Mouse (Mus musculus): ENCODE measurements around the gene AW822073. TPM values are rescaled to one million over a fixed set of nuclear protein-coding genes. Genes with fewer than 3 reads are reported as not detected.
"Not testable (repeated sequence)": the region's sequence is repeated elsewhere in the genome, so short reads cannot be mapped to it uniquely, and the experiment has no call there.

Gene AW822073
- total and polyA plus RNA-seq, 2 experiments from 2014 or later: not detected

GRCm38 (mm10) chr10:58231088-58231487 is 6.4 kb upstream of the AW822073 start:
- not testable (repeated sequence) for H3K36me3 ChIP-seq (replicated peaks; ENCODE audit: control insufficient read depth, insufficient read depth, low read length); DNase-seq (ENCODE audit: low spot score); H3K4me3 ChIP-seq (ENCODE audit: low read depth, low read length); H3K4me1 ChIP-seq (ENCODE audit: control insufficient read depth, insufficient read depth); H3K9ac ChIP-seq (replicated peaks; ENCODE audit: low read depth, low read length); H3K27ac ChIP-seq (ENCODE audit: low read depth); H3K27me3 ChIP-seq (ENCODE audit: control insufficient read depth, insufficient read depth, low read length); H3K4me2 ChIP-seq (ENCODE audit: low read depth, low read length)
- WGBS: 74% methylated on average over 5 of the region's 7 CpGs
- ATAC-seq (ENCODE audit: insufficient read depth, low read depth): peak; percentile 27; the same call in 1 of the 2 replicates
- peaks cover 11% of the 10 kb centered on the region for H3K9me3 ChIP-seq (replicated peaks; ENCODE audit: control insufficient read depth, low read length)

GRCm38 (mm10) chr10:58230021-58230420 is 5.3 kb upstream of the AW822073 start:
- H3K27me3 ChIP-seq (ENCODE audit: control insufficient read depth, insufficient read depth, low read length); H3K27ac ChIP-seq (ENCODE audit: low read depth); ATAC-seq (ENCODE audit: insufficient read depth, low read depth); H3K4me1 ChIP-seq (ENCODE audit: control insufficient read depth, insufficient read depth); H3K4me3 ChIP-seq (ENCODE audit: low read depth, low read length); H3K9ac ChIP-seq (replicated peaks; ENCODE audit: low read depth, low read length); H3K36me3 ChIP-seq (replicated peaks; ENCODE audit: control insufficient read depth, insufficient read depth, low read length); DNase-seq (ENCODE audit: low spot score); H3K4me2 ChIP-seq (ENCODE audit: low read depth, low read length): not testable (repeated sequence)
- whole genome bisulfite sequencing: 54% methylated on average over 3 of the region's 3 CpGs
- H3K9me3 ChIP-seq (replicated peaks; ENCODE audit: control insufficient read depth, low read length): peaks cover 11% of the 10 kb centered on the region

GRCm38 (mm10) chr10:58227798-58228197 is 3.1 kb upstream of the AW822073 start:
- H3K36me3 ChIP-seq (replicated peaks; ENCODE audit: control insufficient read depth, insufficient read depth, low read length); H3K4me2 ChIP-seq (ENCODE audit: low read depth, low read length); H3K27ac ChIP-seq (ENCODE audit: low read depth); ATAC-seq (ENCODE audit: insufficient read depth, low read depth); H3K4me1 ChIP-seq (ENCODE audit: control insufficient read depth, insufficient read depth); H3K9ac ChIP-seq (replicated peaks; ENCODE audit: low read depth, low read length); H3K4me3 ChIP-seq (ENCODE audit: low read depth, low read length); DNase-seq (ENCODE audit: low spot score); H3K27me3 ChIP-seq (ENCODE audit: control insufficient read depth, insufficient read depth, low read length): not testable (repeated sequence)
- 78% methylated on average over 2 of the region's 6 CpGs for whole genome bisulfite sequencing
- peaks cover 11% of the 10 kb centered on the region for H3K9me3 ChIP-seq (replicated peaks; ENCODE audit: control insufficient read depth, low read length)

- H3K9me3 ChIP-seq (replicated peaks; ENCODE audit: control insufficient read depth, low read length); H3K36me3 ChIP-seq (replicated peaks; ENCODE audit: control insufficient read depth, insufficient read depth, low read length); H3K9ac ChIP-seq (replicated peaks; ENCODE audit: low read depth, low read length); H3K27ac ChIP-seq (ENCODE audit: low read depth); H3K4me2 ChIP-seq (ENCODE audit: low read depth, low read length); H3K4me1 ChIP-seq (ENCODE audit: control insufficient read depth, insufficient read depth); ATAC-seq (ENCODE audit: insufficient read depth, low read depth); H3K27me3 ChIP-seq (ENCODE audit: control insufficient read depth, insufficient read depth, low read length); H3K4me3 ChIP-seq (ENCODE audit: low read depth, low read length): not testable (repeated sequence)
- WGBS: 77% methylated on average over 4 of the region's 4 CpGs
- peak; percentile 21 for DNase-seq (ENCODE audit: low spot score)
Observed at GRCm38 (mm10) chr10:58226357-58226756, 1.6 kb upstream of the AW822073 start.

DNA sequence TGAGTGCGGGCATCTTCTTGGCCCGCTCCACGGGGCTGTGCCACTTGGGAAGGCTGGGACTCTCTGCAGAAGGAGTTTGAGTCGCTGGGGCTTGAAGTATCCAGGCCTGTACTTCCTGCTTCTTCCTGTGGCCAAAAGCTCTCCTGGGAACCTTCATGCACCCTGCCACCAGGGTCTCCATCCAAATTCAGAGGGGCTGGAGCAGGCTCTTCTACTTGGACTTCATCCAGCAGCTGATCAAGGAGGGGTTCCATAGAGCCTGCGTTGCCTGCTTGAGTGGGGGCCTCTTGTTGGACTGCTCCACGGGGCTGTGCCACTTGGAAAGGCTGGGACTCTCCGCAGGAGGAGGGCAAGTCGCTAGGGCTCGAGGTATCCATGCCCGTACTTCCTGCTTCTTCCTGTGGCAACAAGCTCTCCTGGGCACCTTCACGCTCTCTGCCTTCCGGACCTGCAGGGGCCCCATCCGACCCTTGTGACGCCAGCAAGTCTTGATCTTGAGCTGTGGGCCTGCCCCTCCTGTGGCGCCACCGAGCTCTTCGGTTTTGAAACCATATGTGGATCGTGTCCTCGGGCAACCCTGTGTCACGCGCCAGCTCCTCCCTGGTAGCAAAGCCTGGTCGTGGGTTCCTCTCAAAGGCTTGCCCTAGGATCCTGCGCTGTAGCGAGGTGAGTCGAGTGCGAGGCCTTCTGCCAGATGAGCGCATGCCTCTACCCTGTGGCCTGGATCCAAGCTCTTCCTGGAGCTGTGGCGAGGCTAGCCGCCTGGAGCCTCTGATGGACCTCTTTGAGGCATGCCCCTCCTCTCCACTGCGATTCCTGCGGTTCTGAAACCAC is 541 bp downstream of the AW822073 start:
- not testable (repeated sequence) for ATAC-seq (ENCODE audit: insufficient read depth, low read depth); DNase-seq (ENCODE audit: low spot score); H3K9ac ChIP-seq (replicated peaks; ENCODE audit: low read depth, low read length); H3K27me3 ChIP-seq (ENCODE audit: control insufficient read depth, insufficient read depth, low read length); H3K4me3 ChIP-seq (ENCODE audit: low read depth, low read length); H3K36me3 ChIP-seq (replicated peaks; ENCODE audit: control insufficient read depth, insufficient read depth, low read length); H3K27ac ChIP-seq (ENCODE audit: low read depth); H3K4me2 ChIP-seq (ENCODE audit: low read depth, low read length); H3K9me3 ChIP-seq (replicated peaks; ENCODE audit: control insufficient read depth, low read length); H3K4me1 ChIP-seq (ENCODE audit: control insufficient read depth, insufficient read depth)
- 76% methylated on average over 27 of the region's 31 CpGs for WGBS

GRCm38 (mm10) chr10:58223161-58223560 is 1.6 kb downstream of the AW822073 start:
- DNase-seq (ENCODE audit: low spot score); H3K36me3 ChIP-seq (replicated peaks; ENCODE audit: control insufficient read depth, insufficient read depth, low read length); ATAC-seq (ENCODE audit: insufficient read depth, low read depth); H3K9me3 ChIP-seq (replicated peaks; ENCODE audit: control insufficient read depth, low read length); H3K4me2 ChIP-seq (ENCODE audit: low read depth, low read length); H3K4me3 ChIP-seq (ENCODE audit: low read depth, low read length); H3K9ac ChIP-seq (replicated peaks; ENCODE audit: low read depth, low read length); H3K27me3 ChIP-seq (ENCODE audit: control insufficient read depth, insufficient read depth, low read length); H3K4me1 ChIP-seq (ENCODE audit: control insufficient read depth, insufficient read depth); H3K27ac ChIP-seq (ENCODE audit: low read depth): not testable (repeated sequence)
- WGBS: 72% methylated on average over 3 of the region's 6 CpGs

GRCm38 (mm10) chr10:58221571-58221970 is 3.2 kb downstream of the AW822073 start:
- H3K4me2 ChIP-seq (ENCODE audit: low read depth, low read length); H3K27me3 ChIP-seq (ENCODE audit: control insufficient read depth, insufficient read depth, low read length); H3K9ac ChIP-seq (replicated peaks; ENCODE audit: low read depth, low read length); H3K4me3 ChIP-seq (ENCODE audit: low read depth, low read length); DNase-seq (ENCODE audit: low spot score); ATAC-seq (ENCODE audit: insufficient read depth, low read depth); H3K4me1 ChIP-seq (ENCODE audit: control insufficient read depth, insufficient read depth); H3K36me3 ChIP-seq (replicated peaks; ENCODE audit: control insufficient read depth, insufficient read depth, low read length); H3K27ac ChIP-seq (ENCODE audit: low read depth); H3K9me3 ChIP-seq (replicated peaks; ENCODE audit: control insufficient read depth, low read length): not testable (repeated sequence)
- 91% methylated on average over 2 of the region's 2 CpGs for WGBS

All from heart, postnatal 0 days (tissue).